Comparison of ENCODE assay signal across 7 mouse cellular contexts in the genomic region with DNA sequence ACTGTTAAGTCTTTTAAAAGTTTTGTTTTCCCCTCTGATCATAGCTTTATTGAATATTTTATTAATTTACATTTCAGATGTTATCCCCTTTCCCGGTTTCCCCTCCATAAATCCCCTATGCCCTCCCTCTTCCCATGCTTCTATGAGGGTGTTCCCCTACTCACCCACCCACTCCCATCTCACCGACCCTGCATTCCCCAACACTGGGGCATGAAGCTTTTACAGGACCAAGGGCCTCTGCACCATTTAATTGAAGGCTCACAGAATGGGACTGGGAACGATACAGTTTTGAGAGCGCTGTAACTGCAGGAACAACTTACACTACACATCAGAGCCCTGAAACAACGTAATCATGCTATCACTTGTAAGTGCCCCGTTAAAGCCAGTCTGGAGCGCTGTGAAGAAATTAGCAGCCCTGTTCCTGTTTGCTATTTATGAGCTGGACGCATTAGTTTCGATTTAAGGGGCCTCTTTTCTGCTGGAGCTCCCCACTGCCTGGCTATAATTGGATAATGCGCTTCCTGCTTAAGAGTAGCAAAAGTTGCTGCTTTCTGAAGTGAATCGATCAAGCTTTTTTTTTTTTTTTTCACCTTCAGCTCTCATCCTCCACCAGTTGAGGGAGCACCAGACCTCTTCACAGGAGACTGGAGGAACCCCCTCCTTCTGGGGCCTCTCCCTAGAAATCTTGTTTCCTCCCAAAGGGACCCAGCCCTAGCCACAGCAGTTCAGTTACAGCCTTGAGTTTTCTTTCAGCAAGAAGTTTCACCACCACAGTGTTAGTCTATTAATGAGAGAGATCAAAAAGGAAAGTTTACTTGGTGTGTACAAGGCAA.
DNase-seq lines count a peak whose midpoint lies in the region; ATAC-seq and TF ChIP-seq lines count a peak whose summit lies in the region.

No protein-coding gene starts in this region.

- H3K9ac ChIP-seq in lung, embryonic 14.5 days = no peak overlapping the region
- peak overlapping the region; percentile 36; the same call in 1 of the 2 replicates for H3K9ac ChIP-seq in midbrain, embryonic 11.5 days (ENCODE audit: low read length)

- no peaks in the 10 kb centered on the region for H3K9me3 ChIP-seq in lung, embryonic 14.5 days (ENCODE audit: low read depth, low read length)
- H3K9me3 ChIP-seq in midbrain, embryonic 11.5 days (ENCODE audit: control insufficient read depth, low read length) = no peaks in the 10 kb centered on the region

- peak; percentile 34 for DNase-seq in lung, embryonic 14.5 days
- no peak for DNase-seq in lung, postnatal 36 days
- DNase-seq in embryo, embryonic 9.5 days (ENCODE audit: extremely low spot score) = peak; percentile 41
- peak; percentile 11 for DNase-seq in heart, postnatal 4 days
- DNase-seq in midbrain, embryonic 11.5 days (ENCODE audit: low spot score, missing footprints) = peak; percentile 88
- DNase-seq in thymus, postnatal 4 days = no peak

- peak overlapping the region; percentile 51 for H3K4me2 ChIP-seq in lung, embryonic 14.5 days
- H3K4me2 ChIP-seq in midbrain, embryonic 11.5 days = peak overlapping the region; percentile 40

- H3K4me1 ChIP-seq in lung, embryonic 14.5 days (ENCODE audit: insufficient read depth) = no peaks in the 10 kb centered on the region
- no peaks in the 10 kb centered on the region; the same call in 1 of the 2 replicates for H3K4me1 ChIP-seq in midbrain, embryonic 11.5 days (ENCODE audit: control insufficient read depth, insufficient read depth, low read length)

- no peaks in the 10 kb centered on the region for H3K36me3 ChIP-seq in lung, embryonic 14.5 days (ENCODE audit: insufficient read depth)
- H3K36me3 ChIP-seq in midbrain, embryonic 11.5 days (ENCODE audit: control insufficient read depth, insufficient read depth, low read length) = no peaks in the 10 kb centered on the region

- peak; percentile 71; the same call in 1 of the 2 replicates for ATAC-seq in lung, embryonic 14.5 days (ENCODE audit: insufficient read depth)
- peak; percentile 81 for ATAC-seq in midbrain, embryonic 11.5 days (ENCODE audit: low FRiP score)
- no peak for ATAC-seq in erythroblast, adult 5-6 weeks (replicated peaks; ENCODE audit: low FRiP score, poor library complexity, severe bottlenecking)

- H3K27me3 ChIP-seq in lung, embryonic 14.5 days (ENCODE audit: insufficient read depth, low read length) = no peaks in the 10 kb centered on the region
- H3K27me3 ChIP-seq in midbrain, embryonic 11.5 days (ENCODE audit: control insufficient read depth, insufficient read depth, low read length) = no peaks in the 10 kb centered on the region

- no peak overlapping the region for H3K27ac ChIP-seq in lung, embryonic 14.5 days (ENCODE audit: low read depth)
- H3K27ac ChIP-seq in midbrain, embryonic 11.5 days (ENCODE audit: low read depth, low read length) = no peak overlapping the region

- 17% methylated on average over 11 of the region's 11 CpGs for WGBS in lung, embryonic 14.5 days
- 17% methylated on average over 11 of the region's 11 CpGs for WGBS in midbrain, embryonic 11.5 days

- 0 out of 2 replicates have a peak, but pooled peaks have one; percentile 13 for TF ChIP-seq CTCF in lung, embryonic 14.5 days (IDR thresholded peaks at IDR 0.05; ENCODE audit: low read depth)

- H3K4me3 ChIP-seq in lung, embryonic 14.5 days (ENCODE audit: low read depth, low read length) = peak overlapping the region; percentile 20; the same call in 1 of the 2 replicates
- H3K4me3 ChIP-seq in midbrain, embryonic 11.5 days (ENCODE audit: low read depth, low read length) = peak overlapping the region; percentile 17; the same call in 1 of the 2 replicates

Comparison
In these comparisons a context has a peak if more than half of its experiments do, and no peak if none do; other contexts are left out.
1. DNase-seq: peak in lung, embryonic 14.5 days (single experiment), embryo, embryonic 9.5 days (single experiment), heart, postnatal 4 days (single experiment) and midbrain, embryonic 11.5 days (single experiment); none in lung, postnatal 36 days (single experiment) and thymus, postnatal 4 days (single experiment).